Mouse (Mus musculus): ENCODE measurements around the gene Prim2.
A peak's percentile ranks its signal among the peaks of the same experiment; 100 is the strongest.

Prim2 gene

GRCm38 (mm10) chr1:33471069-33471468 is 198.5 kb downstream of the Prim2 start:
- no peak for DNase-seq

GRCm38 (mm10) chr1:33470222-33470621 is 199.4 kb downstream of the Prim2 start:
- peak; percentile 60 to 62 for DNase-seq

- no peak for DNase-seq
Measured at GRCm38 (mm10) chr1:33464234-33464633, 205.4 kb downstream of the Prim2 start.

- no peak for DNase-seq
Measured at GRCm38 (mm10) chr1:33460703-33461102, 208.9 kb downstream of the Prim2 start.

- DNase-seq: no peak
Measured at GRCm38 (mm10) chr1:33460262-33460661, 209.3 kb downstream of the Prim2 start.

- DNase-seq: no peak
Measured at GRCm38 (mm10) chr1:33458950-33459349, 210.6 kb downstream of the Prim2 start.

GRCm38 (mm10) chr1:33454251-33454650 is 215.3 kb downstream of the Prim2 start:
- no peak for DNase-seq

- no peak for DNase-seq
Measured at GRCm38 (mm10) chr1:33453299-33453698, 216.3 kb downstream of the Prim2 start.

GRCm38 (mm10) chr1:33447179-33447578 is 222.4 kb downstream of the Prim2 start:
- DNase-seq: no peak

- DNase-seq: no peak
Measured at GRCm38 (mm10) chr1:33436167-33436566, 233.4 kb downstream of the Prim2 start.

Measured in cerebellum, postnatal 10 days (tissue).